Mouse (Mus musculus) thymus, adult 18-20 months (tissue): Measurements from ENCODE around the gene Nudt21.

Experiments
- DNase-seq, 2 experiments: peaks; one replicate each; pipeline ENCODE4 v3.0.0; 2022; ENCODE audit warnings: mixed read lengths in 2 of 2

Gene Nudt21

GRCm38 (mm10) chr8:93998961-93999360, 37.9 kb downstream of the Nudt21 start:
- DNase-seq = no peak

GRCm38 (mm10) chr8:93989739-93990138, 47.1 kb downstream of the Nudt21 start:
- no peak for DNase-seq

GRCm38 (mm10) chr8:93984731-93985130, 52.1 kb downstream of the Nudt21 start:
- no peak for DNase-seq

GRCm38 (mm10) chr8:93983827-93984226, 53.0 kb downstream of the Nudt21 start:
- no peak for DNase-seq

GRCm38 (mm10) chr8:93981679-93982215, 55.1 kb downstream of the Nudt21 start:
- DNase-seq = no peak

- no peak for DNase-seq
These were observed 56.7 kb downstream of the Nudt21 start for GRCm38 (mm10) chr8:93980141-93980540.

GRCm38 (mm10) chr8:93976446-93977211, 60.2 kb downstream of the Nudt21 start:
- DNase-seq = no peak

GRCm38 (mm10) chr8:93975358-93975757, 61.5 kb downstream of the Nudt21 start:
- DNase-seq = no peak

- DNase-seq = no peak
These were observed 62.1 kb downstream of the Nudt21 start for GRCm38 (mm10) chr8:93974602-93975186.

- DNase-seq = no peak
These were observed 62.9 kb downstream of the Nudt21 start for GRCm38 (mm10) chr8:93973831-93974375.

GRCm38 (mm10) chr8:93972971-93973734, 63.7 kb downstream of the Nudt21 start:
- no peak for DNase-seq

GRCm38 (mm10) chr8:93972211-93972610, 64.6 kb downstream of the Nudt21 start:
- no peak for DNase-seq

- DNase-seq = no peak
These were observed 65.4 kb downstream of the Nudt21 start for GRCm38 (mm10) chr8:93971451-93971850.

GRCm38 (mm10) chr8:93969626-93970340, 67.0 kb downstream of the Nudt21 start:
- no peak for DNase-seq

- DNase-seq = no peak
These were observed 68.5 kb downstream of the Nudt21 start for GRCm38 (mm10) chr8:93968293-93968692.
